Mouse (Mus musculus) stomach, postnatal 0 days (tissue): ENCODE measurements around the gene Pfas.

Source experiments
- CTCF ChIP-seq: IDR thresholded peaks from 2 replicates; pipeline ENCODE4 v1.5.1; 2016; ENCODE audit warnings: antibody characterized with exemption, low read depth, mild to moderate bottlenecking, moderate library complexity
- EP300 ChIP-seq: optimal IDR thresholded peaks from 2 replicates; pipeline ENCODE3; 2016; ENCODE audit warnings: antibody characterized with exemption

- TF ChIP-seq CTCF (no peak), EP300 (no peak)
Measured at GRCm38 (mm10) chr11:68946001-68946400, 62.3 kb downstream of the Pfas start.
